Mouse (Mus musculus) stomach, embryonic 15.5 days (tissue): ENCODE results near the gene B430306N03Rik. TPM values are rescaled to one million over a fixed set of nuclear protein-coding genes. Genes with fewer than 3 reads are reported as not detected.

Experiments used
- ATAC-seq: fragments of 200-750 bp; cut with Nextera tagmentation; 2 replicates; pipeline ENCODE4 v1.8.0; 2017; ENCODE audit warnings: low read depth, moderate number of reproducible peaks, moderate TSS enrichment; ENCODE audit not compliant: insufficient read depth, low FRiP score
- H3K27ac ChIP-seq: fragments of 300-500 bp; sonication (generic); 2 replicates; pipeline ENCODE4 v1.5.1; 2015; ENCODE audit warnings: mild to moderate bottlenecking, inconsistent platforms
- H3K27me3 ChIP-seq: fragments of 300-500 bp; sonication (generic); replicated peaks from 2 replicates; pipeline ENCODE4 v1.6.1; 2015; ENCODE audit warnings: inconsistent platforms
- H3K36me3 ChIP-seq: fragments of 300-500 bp; sonication (generic); 2 replicates; pipeline ENCODE4 v1.6.1; 2015; ENCODE audit warnings: inconsistent platforms
- H3K4me1 ChIP-seq: fragments of 300-500 bp; sonication (generic); 2 replicates; pipeline ENCODE4 v1.6.1; 2015; ENCODE audit warnings: inconsistent platforms
- H3K4me2 ChIP-seq: fragments of 300-500 bp; sonication (generic); 2 replicates; pipeline ENCODE4 v1.6.1; 2015; ENCODE audit warnings: mild to moderate bottlenecking, inconsistent platforms
- H3K4me3 ChIP-seq: fragments of 300-500 bp; sonication (generic); replicated peaks from 2 replicates; pipeline ENCODE4 v1.5.1; 2015; ENCODE audit warnings: inconsistent platforms
- H3K9ac ChIP-seq: fragments of 300-500 bp; sonication (generic); 2 replicates; pipeline ENCODE4 v1.6.1; 2015; ENCODE audit warnings: inconsistent platforms
- H3K9me3 ChIP-seq: fragments of 300-500 bp; sonication (generic); 2 replicates; pipeline ENCODE4 v1.6.1; 2016; ENCODE audit warnings: inconsistent platforms
- WGBS: fragments of 180-500 bp; shearing (Covaris S2); methylation state at CpG from one replicate; pipeline ENCODE4 v1.1.7; 2015; 5-methylcytosine and 5-hydroxymethylcytosine counted together
- polyA plus RNA-seq: library from polyadenylated mRNA; unstranded; fragments of >200 nt; fragmentation: Nextera tagmentation; extraction: Ambion mirVana; gene quantifications from 2 replicates; pipeline ENCODE4 v1.2.1, GENCODE M21; 2015

The B430306N03Rik gene
- polyA plus RNA-seq, 1 experiment from 2014 or later: 0.99 TPM

- ATAC-seq: no peak
- 79% methylated on average over 9 of the region's 9 CpGs for WGBS
- Histone ChIP-seq H3K4me2 (no peak overlapping the region), H3K9me3 (no peaks in the 10 kb centered on the region), H3K36me3 (no peaks in the 10 kb centered on the region), H3K9ac (no peak overlapping the region), H3K27ac (no peak overlapping the region), H3K4me3 (no peak overlapping the region), H3K4me1 (no peaks in the 10 kb centered on the region), H3K27me3 (no peaks in the 10 kb centered on the region)
These were observed 49.7 kb downstream of the B430306N03Rik start for GRCm38 (mm10) chr17:48365511-48366155.

DNA sequence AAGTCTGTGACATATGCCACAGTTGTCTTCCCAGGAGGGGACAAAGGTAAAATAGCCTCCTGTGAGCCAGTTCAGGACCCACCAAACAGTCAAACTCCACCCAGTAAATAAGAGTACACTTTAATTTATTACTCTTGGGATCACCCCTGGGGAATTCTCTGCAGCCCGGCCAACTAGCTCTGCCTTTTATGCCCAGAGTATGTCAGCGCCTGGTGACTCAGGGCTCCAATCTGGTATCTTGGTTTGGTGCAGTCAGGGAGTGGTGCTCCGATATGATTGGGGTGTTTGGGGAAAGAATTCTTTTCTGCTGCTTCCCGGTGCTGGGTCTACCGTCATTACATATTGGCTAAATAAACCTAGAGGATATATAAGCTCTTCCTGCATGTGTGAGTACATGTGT is 50.9 kb downstream of the B430306N03Rik start:
- H3K9me3 ChIP-seq: no peaks in the 10 kb centered on the region
- H3K4me2 ChIP-seq: no peak overlapping the region
- no peak overlapping the region for H3K27ac ChIP-seq
- H3K27me3 ChIP-seq: no peaks in the 10 kb centered on the region
- 81% methylated on average over 5 of the region's 5 CpGs for WGBS
- ATAC-seq: no peak
- H3K4me3 ChIP-seq: no peak overlapping the region
- H3K9ac ChIP-seq: no peak overlapping the region
- H3K36me3 ChIP-seq: no peaks in the 10 kb centered on the region
- no peaks in the 10 kb centered on the region for H3K4me1 ChIP-seq

DNA sequence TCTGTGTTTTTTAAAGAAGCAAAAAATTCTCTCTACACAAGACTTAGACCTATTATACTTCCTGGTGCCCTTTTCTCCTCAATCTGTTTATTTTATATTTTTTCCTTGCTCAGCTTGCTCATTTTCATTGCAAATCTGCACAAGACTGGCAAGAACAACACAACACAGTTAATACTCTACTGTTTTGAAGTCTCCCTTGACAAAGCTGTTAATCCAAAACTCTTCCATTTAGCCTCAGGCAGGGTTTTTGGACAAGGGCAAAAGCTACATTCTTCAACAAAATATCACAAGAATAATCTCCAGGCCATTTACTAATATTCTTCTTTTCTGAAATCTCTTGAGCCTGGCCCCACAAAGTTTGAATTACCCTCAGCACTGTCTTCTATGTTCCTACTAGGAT is 55.7 kb downstream of the B430306N03Rik start:
- no peaks in the 10 kb centered on the region for H3K9me3 ChIP-seq
- no peaks in the 10 kb centered on the region for H3K36me3 ChIP-seq
- no peak overlapping the region for H3K27ac ChIP-seq
- H3K4me3 ChIP-seq: no peak overlapping the region
- no peak overlapping the region for H3K4me2 ChIP-seq
- H3K4me1 ChIP-seq: no peaks in the 10 kb centered on the region
- ATAC-seq: no peak
- H3K27me3 ChIP-seq: no peaks in the 10 kb centered on the region
- no peak overlapping the region for H3K9ac ChIP-seq

GRCm38 (mm10) chr17:48372987-48373386 is 57.0 kb downstream of the B430306N03Rik start:
- Histone ChIP-seq H3K4me2 (no peak overlapping the region), H3K9me3 (no peaks in the 10 kb centered on the region), H3K9ac (no peak overlapping the region), H3K36me3 (no peaks in the 10 kb centered on the region), H3K4me1 (no peaks in the 10 kb centered on the region), H3K27me3 (no peaks in the 10 kb centered on the region), H3K27ac (no peak overlapping the region), H3K4me3 (no peak overlapping the region)
- no peak for ATAC-seq
- WGBS: 73% methylated on average over 8 of the region's 8 CpGs

GRCm38 (mm10) chr17:48376102-48376501 is 60.2 kb downstream of the B430306N03Rik start:
- Histone ChIP-seq H3K27ac (no peak overlapping the region), H3K9ac (no peak overlapping the region), H3K4me2 (no peak overlapping the region), H3K4me1 (no peaks in the 10 kb centered on the region), H3K9me3 (no peaks in the 10 kb centered on the region), H3K36me3 (no peaks in the 10 kb centered on the region), H3K27me3 (no peaks in the 10 kb centered on the region), H3K4me3 (no peak overlapping the region)
- WGBS: 89% methylated on average over 1 of the region's 1 CpGs
- no peak for ATAC-seq

Other genes with a start within 250 kb of the B430306N03Rik start
- not detected in 2 replicates for gene 1700067P10Rik, start 226.8 kb upstream of the B430306N03Rik start, polyA plus RNA-seq
- gene 9830107B12Rik, start 169.9 kb upstream of the B430306N03Rik start, polyA plus RNA-seq: 0.19 and 0.27 TPM in 2 replicates
- 0.32 and 0.35 TPM in 2 replicates for gene A530064D06Rik, start 148.9 kb upstream of the B430306N03Rik start, polyA plus RNA-seq
- 0.34 and 0.60 TPM in 2 replicates for gene Trem1, start 83.4 kb upstream of the B430306N03Rik start, polyA plus RNA-seq
- gene Trem3, start 68.4 kb upstream of the B430306N03Rik start, polyA plus RNA-seq: 1.1 and 1.6 TPM in 2 replicates
- gene Treml4, start 51.8 kb upstream of the B430306N03Rik start, polyA plus RNA-seq: 1.3 TPM in 2 replicates
- gene Treml2, start 16.6 kb upstream of the B430306N03Rik start, polyA plus RNA-seq: 0.30 and 0.48 TPM in 2 replicates
- gene Trem2, start 30.3 kb downstream of the B430306N03Rik start, polyA plus RNA-seq: 3.3 and 4.4 TPM in 2 replicates
- 0.42 and 0.84 TPM in 2 replicates for gene Treml1, start 43.8 kb downstream of the B430306N03Rik start, polyA plus RNA-seq
- 11.4 and 12.3 TPM in 2 replicates for gene Nfya, start 93.8 kb downstream of the B430306N03Rik start, polyA plus RNA-seq
- 61.1 and 68.7 TPM in 2 replicates for gene Oard1, start 93.9 kb downstream of the B430306N03Rik start, polyA plus RNA-seq
- gene Apobec2, start 116.8 kb downstream of the B430306N03Rik start, polyA plus RNA-seq: 4.4 and 5.2 TPM in 2 replicates
- gene Tspo2, start 135.4 kb downstream of the B430306N03Rik start, polyA plus RNA-seq: 6.8 and 13.6 TPM in 2 replicates
- 14.3 and 16.8 TPM in 2 replicates for gene Unc5cl, start 138.8 kb downstream of the B430306N03Rik start, polyA plus RNA-seq